Mouse (Mus musculus) layer of hippocampus, adult 9-11 months (tissue): ENCODE data around the gene Zfyve27.

Experiments used
- DNase-seq: peaks from one replicate; pipeline ENCODE4 v3.0.0; 2022

Gene Zfyve27

DNA sequence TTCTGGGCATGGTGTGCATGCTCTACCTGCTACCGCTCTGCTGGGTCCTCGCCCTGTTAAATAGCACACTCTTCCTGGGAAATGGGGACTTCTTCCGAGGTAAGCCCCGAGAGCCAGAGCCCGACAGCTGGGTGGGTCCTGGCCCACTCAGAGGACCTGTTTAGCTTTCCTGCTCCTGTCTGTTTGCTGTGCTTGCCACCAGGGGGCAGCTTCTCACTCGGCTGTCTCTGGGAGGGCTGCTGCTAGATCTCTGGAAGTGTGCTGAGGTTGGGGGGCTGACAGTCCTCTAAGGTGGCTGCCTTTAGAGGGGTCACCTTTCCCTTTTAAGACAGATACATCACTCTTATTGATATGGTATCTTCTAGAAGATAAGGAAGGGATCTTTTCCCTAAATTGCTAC, 18.9 kb downstream of the Zfyve27 start:
- no peak for DNase-seq

DNA sequence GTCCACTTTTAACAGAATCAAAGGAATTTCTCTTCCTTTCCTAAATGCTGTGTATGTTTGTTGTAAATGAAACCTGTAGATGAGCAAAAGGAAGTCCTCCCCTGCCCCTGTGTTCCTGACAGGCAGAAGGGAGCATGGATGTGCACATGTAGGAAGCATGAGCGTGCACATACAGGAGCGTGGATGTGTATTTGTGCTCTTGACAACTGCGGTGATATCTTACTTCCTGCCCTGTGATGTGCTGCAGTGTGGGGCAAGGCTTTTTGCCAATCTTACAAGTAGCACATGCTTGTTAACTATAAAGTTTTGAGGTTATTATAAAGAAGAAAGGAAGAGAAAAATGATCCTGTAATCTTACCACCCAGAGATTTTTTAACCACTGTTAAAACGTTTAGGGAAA, 26.0 kb downstream of the Zfyve27 start:
- DNase-seq: no peak

DNA sequence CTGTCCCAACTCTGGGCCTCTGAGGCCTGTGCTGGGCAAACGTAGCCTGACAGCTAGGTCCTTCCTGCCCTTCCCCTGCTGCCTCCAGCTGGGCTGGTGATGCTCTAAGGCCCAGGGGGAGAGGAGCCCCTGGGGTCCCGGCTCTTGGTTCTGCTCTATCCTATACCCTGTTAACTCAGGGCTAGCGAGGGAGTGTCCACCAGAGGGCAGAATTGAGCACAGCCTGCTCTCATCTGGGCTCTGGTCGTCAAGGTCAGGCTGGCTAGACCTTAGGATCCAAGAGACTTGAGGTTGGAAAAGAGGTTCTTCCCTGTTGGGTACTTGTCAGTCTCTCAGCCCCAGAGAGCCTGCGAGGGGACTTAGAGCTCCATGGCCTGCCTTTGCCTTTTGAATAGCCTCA, 26.7 kb downstream of the Zfyve27 start:
- no peak for DNase-seq

DNA sequence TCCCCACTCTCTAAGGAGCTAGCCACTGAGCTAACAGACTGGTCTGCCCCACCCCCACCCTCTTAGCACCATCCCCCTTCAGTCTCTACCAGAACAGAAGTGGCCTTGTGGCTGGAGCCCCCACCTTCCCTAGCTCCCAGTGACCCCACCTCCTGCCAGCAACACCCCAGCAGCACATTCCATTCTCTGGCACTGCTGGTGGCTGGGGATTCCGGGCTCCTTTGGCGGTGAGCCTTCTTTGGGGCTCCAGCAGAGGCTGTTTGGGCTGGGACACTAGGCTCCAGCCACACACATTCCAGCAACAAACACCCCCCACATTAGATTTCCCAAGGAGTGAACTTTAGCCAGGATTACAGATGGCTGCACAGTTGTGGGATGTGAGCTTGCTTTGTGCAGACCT, 29.6 kb downstream of the Zfyve27 start:
- no peak for DNase-seq

DNA sequence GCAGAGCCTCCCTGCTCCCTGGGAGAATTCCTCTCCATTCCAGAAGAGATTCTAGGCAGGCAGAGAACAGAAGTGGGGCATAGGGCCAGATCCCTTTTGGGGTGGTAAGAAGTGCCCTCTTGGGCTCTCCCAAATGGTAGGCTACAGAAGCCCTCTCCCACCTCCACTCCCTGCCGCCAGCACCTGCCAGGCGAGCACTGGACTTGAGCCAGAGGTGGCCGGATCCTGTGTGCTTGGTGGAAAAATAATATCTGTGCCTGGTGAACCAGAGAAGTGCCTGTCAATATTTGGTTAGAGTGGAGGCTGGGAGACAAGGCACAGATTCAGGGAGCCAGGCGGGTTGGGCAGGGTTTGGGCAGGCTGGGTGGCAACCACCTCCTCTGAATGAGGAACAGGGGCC, 32.6 kb downstream of the Zfyve27 start:
- no peak for DNase-seq

DNA sequence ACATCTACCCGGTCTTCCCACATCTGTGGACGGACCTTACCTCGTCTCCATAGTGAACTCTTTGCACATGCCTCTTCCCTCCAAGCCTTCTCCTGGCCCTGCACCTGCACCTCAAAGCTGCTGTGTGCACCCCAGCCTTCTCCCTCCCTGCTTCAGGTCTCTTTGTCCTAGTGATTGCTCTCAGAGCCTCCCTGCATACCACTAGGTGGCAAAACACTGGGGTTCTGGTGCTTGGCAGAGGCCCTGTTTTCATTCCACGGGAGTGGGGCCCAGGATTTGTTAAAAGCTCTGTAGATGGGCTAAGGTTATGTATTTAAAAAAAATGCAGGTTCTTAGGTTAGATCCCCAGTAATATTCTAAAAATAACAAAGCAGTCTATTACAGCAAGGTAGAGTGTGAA, 33.3 kb downstream of the Zfyve27 start:
- DNase-seq: no peak

DNA sequence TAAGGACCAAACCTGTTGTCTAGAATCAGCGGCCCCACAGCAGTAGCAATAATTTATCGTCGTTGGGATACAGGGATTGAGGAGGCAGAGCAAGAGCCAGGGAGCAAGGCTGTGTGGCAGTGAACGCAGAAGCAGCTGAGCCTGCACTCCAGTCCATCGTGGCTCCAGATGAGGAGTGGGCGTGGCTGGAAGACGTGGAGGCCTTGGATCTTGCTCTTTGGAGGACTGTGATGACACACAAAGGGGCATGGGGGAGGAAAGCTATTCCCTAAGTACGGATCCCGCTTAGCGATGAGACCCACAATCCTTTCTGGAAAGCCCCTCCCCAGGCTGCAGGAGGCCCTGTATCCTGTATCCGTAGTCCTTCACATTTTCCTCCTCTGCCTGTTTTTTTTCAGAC, 34.3 kb downstream of the Zfyve27 start:
- DNase-seq: no peak

DNA sequence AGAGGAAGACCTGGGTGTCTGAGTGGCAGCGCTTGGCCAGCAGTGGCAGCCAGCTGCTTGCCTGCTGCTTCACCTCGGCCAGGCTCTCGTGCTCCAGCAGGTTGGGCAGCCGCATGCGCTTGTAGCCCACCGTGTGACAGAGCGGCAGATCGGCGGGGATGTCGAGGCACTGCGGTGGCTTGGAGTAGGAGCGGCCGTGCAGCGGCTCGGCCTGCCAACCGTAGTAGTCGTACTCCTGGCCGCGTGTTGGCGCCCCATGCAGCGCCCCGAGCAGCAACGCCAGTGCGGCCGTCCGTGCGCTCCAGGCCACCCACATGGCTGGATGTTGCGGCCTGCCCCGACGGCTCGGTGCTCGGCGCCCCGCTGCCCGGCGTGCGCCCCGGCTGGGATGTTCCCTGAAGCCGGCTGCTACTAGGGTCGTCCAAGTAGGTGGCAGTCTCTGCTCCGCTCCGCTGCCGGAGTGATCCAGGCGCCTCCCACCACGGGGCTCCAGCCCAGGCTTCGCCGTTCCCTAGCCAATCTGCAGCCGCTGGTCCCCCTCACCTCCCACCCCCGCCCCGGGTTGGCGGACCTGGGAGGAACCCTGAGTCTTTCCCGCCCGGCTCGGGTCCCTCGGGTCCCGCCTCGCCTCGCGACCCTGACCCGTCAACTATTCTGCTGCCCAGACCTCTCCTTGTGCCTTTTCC, 38.1 kb downstream of the Zfyve27 start, which contains the start of gene Sfrp5:
TSS of gene Sfrp5 (minus strand) at position 557 of the 686 bp plus-strand sequence.
- DNase-seq: no peak

DNA sequence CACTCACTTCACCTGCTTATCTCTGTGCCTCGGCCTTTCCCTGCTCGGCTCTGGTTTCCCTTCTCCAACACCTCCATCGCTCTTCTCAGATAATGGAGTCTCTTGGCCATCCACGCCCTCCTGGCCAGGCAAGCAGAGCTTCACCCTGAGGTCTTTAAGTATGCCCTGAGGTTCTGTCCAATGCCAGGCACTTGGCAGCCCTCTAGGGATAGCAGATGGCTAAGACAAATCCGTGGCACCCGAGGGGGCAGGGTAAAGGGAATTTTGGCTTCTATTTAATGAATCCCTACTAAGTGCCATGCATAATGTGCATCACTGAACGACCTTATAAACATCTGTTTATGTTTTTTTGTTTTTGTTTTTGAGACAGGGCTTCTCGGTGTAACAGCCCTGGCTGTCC, 38.7 kb downstream of the Zfyve27 start:
- no peak for DNase-seq

DNA sequence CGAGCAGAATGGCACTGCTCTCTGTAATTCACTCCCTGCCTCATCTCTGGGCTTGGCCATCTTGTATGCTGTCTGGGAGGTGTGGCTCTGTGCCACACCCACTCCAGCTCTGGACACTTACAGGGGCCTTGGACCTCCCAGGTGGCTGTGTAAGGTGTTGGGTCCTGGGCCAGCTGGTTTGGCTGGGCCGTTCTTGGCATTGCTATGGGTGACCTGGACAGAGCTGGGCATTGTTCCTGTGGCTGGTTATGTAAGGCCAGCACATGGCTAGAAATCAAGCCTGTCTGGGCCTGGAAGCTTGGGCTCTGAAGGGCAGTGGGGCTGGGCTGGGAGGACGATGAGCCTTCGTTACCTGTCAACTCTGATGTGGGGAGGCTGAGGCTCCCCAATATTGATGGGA, 40.6 kb downstream of the Zfyve27 start:
- no peak for DNase-seq

DNA sequence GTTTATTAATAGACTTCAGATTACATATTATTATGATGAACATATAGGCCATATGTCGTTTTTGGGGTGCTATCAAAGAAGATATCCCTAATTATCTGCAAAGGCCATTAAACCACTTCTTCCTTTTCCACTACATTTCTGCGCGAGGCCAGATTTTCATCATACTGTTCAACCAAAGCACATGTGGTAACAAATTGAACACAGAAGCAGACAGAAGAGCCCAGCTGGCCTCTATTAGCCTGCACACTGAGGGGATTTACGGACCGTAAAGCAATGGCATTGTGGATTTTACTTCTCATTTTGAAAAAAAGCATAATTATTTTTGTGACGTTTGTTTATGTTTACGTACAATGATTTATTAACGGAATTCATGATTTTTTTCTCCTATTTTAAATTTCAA, 41.5 kb downstream of the Zfyve27 start:
- DNase-seq: no peak

DNA sequence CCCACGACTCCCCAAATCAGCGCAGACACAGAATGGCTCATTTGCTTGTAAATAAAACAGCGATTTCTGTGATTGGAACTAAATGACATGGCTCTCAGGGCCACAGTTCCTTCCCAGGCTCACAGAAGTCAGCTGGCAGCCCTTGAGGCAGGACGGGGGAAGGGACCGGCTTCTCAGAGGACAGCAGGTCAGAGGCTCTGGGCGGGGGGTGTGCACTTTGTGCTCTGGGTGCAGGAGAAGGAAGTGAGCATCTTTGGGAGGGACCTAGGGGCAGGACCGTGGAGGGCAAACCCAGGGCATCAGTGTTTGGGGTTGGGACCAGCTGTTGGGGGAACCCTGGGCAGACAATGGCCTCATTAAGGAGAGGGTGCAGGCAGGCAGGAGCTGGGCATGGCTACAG, 45.7 kb downstream of the Zfyve27 start:
- no peak for DNase-seq

DNA sequence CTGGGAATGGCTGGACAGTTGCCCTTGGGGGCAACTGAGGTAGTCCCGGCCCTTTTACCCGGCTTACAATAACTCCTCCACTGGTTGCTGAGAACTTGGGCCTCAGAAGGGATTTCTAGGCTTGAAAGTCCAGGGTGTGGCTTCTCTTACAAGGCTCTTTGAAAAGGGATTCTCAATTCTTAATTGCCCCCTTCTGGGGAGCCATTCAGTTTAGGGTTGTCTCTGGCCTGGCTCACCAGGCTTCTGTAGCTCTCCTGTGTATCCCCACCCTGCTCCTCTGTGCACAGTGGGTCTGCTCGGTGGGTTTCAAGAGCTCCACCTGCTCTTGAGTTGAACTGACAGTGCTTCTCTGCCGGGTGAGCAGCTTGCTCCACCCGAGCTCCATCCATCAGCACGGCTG, 46.2 kb downstream of the Zfyve27 start:
- no peak for DNase-seq

DNA sequence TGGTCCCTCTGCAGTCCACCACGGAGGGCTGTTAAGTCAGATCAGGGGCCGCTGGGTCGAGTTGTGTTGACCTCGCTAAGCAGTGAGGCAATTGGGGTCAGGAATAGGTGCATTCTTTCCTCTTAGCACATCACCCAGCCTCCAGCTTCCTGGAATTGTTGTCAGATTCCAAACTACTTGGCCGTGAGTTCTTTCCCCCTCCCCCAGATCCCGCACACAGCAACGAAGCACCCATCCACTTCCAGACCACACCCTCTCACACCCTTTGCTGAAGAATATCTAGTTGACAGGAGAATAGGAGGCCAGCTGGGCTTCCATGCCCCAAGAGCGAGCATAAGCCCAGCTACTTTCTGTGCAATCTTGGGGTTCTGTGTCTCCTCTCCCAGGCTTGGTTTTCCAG, 48.2 kb downstream of the Zfyve27 start:
- no peak for DNase-seq

DNA sequence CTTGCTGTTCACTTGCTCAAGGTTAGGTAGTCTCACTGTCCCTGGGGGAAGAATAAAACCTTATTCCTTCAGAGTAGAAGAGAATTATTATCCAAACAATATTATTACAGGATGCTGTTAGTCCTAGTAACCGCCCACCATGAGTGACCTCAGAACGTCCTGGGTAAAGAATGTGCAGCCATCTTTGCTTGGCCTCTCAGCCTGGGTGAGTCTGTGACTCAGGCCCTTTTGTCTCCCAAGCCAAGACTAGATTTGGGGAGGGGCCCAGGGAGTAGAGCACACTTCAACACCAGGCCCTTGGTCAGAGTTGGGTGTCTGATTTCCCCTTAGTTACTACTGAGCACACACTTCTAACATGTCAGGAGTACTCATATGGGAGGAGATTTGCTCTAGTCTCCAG, 50.9 kb downstream of the Zfyve27 start:
- no peak for DNase-seq

DNA sequence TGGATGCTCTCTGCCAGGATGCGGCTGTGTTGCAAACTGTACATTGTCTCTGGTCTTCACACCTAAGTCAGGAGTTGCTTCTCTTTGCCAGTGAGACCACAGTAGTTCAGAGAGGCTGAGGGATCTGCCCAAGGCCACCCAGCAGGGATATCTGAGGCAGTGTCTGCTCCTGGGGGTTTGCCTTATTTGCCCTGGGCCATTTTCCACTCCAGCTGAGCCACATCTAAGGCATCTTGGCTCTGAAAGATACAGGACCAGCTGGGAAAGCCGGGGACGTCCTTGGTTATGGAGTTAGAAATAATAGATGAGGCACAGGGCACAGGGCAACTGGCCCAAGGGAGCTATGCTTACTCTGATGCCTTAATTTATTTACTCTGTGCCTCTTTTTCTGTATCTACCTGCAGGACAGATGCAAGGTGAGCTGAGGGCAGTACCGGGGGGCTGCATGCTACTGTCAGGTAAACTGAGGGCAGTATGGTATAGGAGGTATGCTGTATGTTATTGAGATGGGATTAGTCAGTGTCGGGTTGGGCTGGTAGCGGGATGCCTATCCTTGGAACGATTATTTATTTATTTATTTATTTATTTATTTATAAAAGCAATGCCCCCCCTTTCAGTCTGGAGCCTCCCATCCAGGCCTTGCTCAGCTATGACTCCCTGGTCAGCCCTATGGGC, 53.1 kb downstream of the Zfyve27 start:
- no peak for DNase-seq

DNA sequence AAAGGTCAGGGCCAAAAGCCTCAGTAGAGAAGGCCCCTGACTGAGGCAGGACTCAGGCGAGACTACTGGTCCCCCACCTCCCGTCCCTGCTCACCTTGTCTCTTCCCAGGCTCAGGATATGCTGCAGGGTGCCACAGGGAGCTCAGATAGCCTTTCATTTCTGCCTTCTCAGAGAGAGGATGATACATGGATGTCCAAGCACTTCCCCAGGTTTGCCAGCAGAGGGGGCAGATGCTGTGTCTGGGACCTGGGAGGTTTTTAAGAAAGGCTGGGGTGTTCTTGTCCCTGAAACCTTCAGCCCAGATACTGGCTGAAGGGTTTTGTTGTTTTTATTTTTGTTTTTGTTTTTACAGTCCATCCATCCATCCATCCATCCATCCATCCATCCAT, 53.6 kb downstream of the Zfyve27 start:
- no peak for DNase-seq

DNA sequence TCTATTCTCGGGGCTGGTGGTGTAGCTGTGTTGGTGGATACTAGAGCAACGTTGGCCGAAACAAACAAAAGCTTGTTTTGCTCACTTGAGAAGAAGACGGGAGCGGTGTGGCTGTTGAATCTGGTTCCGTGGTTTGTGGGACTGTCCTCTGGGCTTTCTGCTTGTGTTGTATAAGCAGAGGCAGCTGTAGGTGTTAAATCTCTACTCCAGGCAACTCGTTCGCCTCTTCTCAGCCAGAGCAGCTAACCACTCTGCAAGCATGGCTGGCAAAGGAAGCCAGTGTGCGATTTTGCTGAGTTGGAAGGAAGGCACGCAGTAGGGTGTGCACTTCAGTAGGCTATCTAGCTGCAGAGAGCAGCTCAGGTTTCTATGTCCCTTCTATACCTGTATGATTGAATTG, 62.7 kb downstream of the Zfyve27 start:
- no peak for DNase-seq

DNA sequence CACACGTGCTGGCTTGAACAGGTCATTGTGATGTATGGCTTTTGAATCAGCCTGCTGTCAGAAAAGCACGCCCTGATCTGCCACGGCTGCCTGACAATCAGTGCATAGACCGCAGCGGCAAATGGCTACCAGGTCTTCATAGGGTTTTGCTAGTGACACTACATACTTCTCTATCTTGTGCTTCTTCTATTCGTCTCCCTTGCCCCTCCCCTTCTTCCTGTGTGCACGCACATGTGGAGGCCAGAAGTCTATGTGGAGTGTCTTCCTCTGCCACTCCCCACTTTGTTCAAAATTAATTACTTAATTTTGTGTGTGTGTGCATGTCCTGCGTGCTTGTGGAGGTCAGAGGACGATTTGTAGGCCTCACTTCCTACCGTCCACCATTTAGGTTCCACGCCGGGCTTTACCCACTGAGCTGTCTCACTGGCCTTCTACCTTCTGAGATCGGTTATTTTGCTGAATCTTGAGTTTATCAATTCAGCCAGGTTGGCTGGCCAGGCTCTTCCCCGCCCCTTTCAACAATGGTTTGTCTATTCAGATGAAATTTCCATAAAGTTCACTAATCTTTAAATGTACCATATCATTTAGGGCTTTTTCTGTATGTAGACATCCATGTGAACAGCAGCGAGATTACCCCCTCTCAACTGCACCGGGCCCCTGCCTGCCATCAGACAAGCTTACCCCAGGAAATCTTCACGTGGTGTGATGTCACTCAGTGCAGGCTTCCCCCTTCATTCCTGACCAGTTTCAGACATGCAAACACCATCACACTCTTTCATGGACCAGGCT, 65.9 kb downstream of the Zfyve27 start:
- DNase-seq: no peak

DNA sequence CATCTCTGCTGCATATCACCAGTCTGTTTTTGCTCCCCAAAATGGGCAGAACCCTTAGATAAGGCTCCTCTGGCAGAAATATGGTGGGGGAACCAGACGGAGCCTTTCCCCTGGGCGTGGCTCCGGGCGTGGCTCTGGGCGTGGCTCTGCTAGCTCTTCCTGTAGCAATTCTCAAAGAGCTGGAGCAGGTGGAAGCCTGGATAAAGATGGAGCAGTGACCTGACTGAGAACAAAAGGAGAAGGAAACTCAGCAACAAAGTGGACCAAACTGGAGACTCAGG, 66.5 kb downstream of the Zfyve27 start:
- DNase-seq: no peak

DNA sequence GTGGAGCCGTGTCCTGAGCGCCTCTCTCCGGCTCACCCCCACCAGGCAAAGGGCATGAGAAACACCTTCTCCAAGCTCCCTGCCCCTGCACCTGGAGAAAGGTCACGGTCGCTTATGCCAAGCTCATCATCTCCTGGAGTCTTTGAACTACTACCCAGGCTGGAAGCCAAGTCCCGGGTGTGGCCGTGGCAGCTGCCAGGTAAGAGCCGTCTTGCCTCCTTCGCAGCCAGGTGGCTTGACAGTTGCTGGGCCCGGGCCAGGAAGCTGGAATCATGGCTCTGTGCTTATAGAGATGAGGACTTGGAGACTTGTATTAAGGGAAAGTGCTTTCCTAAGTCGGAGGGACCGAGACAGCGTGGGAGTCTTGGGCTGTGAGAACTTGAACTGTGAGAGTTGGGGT, 67.2 kb downstream of the Zfyve27 start:
- DNase-seq: no peak

DNA sequence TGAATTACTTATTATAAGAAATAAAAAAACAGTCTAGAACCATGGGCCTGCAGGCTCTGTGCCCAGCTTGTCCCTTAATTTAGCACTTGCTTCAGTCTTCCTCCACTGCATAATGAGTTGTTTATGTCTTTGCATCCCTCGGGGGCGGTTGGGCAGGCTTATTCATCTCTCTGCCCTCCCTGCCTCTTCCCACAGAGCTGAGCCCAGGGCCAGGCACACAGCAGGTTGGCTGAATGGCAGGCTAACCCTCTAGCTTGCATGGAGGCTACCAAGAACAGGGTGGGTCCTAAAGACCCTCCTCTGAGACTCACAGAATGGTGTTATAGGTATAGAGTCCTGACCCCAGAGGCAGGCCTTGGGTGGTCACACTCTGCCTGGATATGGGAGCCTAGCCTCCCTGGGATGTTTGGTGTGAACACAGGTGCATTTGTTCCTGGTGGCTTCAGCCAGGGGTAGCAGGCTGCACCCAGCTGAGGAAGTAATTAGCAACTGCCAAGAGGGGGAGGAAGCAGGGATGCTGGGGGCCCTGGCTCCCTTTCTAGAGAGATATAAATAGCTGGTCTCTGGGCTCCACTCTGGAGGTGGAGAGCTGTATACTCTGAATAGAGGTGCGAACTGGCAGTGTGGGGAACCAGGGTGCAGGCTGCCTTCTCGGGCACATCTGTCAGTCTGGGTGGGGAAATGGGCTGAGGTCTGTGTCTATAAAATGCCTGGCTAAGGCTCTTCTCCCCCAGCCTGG, 74.0 kb downstream of the Zfyve27 start:
- DNase-seq: peak; percentile 39

DNA sequence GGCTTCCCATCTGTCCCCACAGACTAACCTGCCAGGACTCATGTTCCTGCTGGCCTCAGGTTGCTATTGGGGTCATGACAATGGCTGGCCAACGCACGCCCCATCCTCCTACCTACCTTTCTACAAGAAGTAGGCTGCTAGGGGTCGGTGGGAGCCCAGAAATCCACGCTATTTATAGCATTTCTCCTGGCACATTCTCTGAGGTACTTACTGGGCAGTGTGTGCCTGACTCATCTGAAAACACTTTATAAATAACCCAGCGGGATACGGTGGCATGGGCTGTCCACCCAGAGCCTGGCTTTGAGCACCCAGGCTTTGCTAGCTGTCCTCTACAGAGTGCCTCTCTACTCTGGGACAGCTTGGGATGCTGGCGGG, 74.6 kb downstream of the Zfyve27 start:
- DNase-seq: no peak

DNA sequence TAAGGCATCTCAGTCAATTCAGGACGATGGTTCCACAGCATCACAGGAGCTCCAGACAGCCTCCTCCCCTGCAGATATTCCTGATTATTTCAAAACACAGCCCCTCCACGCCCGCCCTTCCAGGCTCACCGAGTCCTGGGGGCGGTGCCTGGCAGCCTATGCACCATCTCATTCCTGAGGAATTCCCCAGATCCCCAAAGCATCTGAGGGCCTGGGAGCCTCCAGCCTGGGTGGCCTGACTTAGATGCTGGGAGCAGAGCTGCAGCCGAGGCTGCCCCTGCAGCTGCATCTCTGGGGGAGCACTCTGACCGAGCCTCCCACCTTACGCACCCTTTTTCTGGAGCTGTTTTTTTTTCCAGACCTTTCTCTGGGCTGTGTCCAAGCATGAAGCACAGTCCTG, 77.1 kb downstream of the Zfyve27 start:
- no peak for DNase-seq
